Mouse (Mus musculus) neural tube, embryonic 14.5 days (tissue): ENCODE measurements around the gene Tbce. TPM values are rescaled to one million over a fixed set of nuclear protein-coding genes. Genes with fewer than 3 reads are reported as not detected.

Experiments used
- ATAC-seq: fragments of 200-750 bp; cut with Nextera tagmentation; 2 replicates; pipeline ENCODE4 v1.8.0; 2017; ENCODE audit warnings: low read depth, mild to moderate bottlenecking, moderate TSS enrichment, moderate library complexity
- H3K27ac ChIP-seq: fragments of 300-500 bp; sonication (generic); 2 replicates; pipeline ENCODE4 v1.5.1; 2014; ENCODE audit warnings: low read depth, mild to moderate bottlenecking, control low read depth, low read length, moderate library complexity, mixed read lengths
- H3K27me3 ChIP-seq: fragments of 300-500 bp; sonication (generic); 2 replicates; pipeline ENCODE4 v1.6.1; 2014; ENCODE audit warnings: low read length; ENCODE audit not compliant: control insufficient read depth, insufficient read depth
- H3K36me3 ChIP-seq: fragments of 300-500 bp; sonication (generic); 2 replicates; pipeline ENCODE4 v1.6.1; 2014; ENCODE audit warnings: low read length, mixed read lengths; ENCODE audit not compliant: control insufficient read depth, insufficient read depth
- H3K4me1 ChIP-seq: fragments of 300-500 bp; sonication (generic); 2 replicates; pipeline ENCODE4 v1.6.1; 2014; ENCODE audit warnings: low read length; ENCODE audit not compliant: control insufficient read depth, insufficient read depth
- H3K4me2 ChIP-seq: fragments of 300-500 bp; sonication (generic); 2 replicates; pipeline ENCODE4 v1.6.1; 2014; ENCODE audit warnings: mild to moderate bottlenecking, low read depth, low read length, control low read depth
- H3K4me3 ChIP-seq: fragments of 300-500 bp; sonication (generic); 2 replicates; pipeline ENCODE4 v1.5.1; 2014; ENCODE audit warnings: low read depth, low read length, control low read depth, mixed read lengths
- H3K9ac ChIP-seq: fragments of 300-500 bp; sonication (generic); replicated peaks from 2 replicates; pipeline ENCODE4 v1.6.1; 2014; ENCODE audit warnings: low read depth, mild to moderate bottlenecking, control low read depth, low read length, mixed read lengths
- H3K9me3 ChIP-seq: fragments of 300-500 bp; sonication (generic); 2 replicates; pipeline ENCODE4 v1.6.1; 2016; ENCODE audit warnings: low read length; ENCODE audit not compliant: control insufficient read depth
- WGBS: fragments of 180-500 bp; shearing (Covaris S2); extraction: QIAGEN DNeasy Blood & Tissue Kit; methylation state at CpG from one replicate; pipeline ENCODE4 v1.1.7; 2014; 5-methylcytosine and 5-hydroxymethylcytosine counted together
- polyA plus RNA-seq: library from polyadenylated mRNA; unstranded; fragments of >200 nt; fragmentation: Nextera tagmentation; extraction: Ambion mirVana; gene quantifications from 2 replicates; pipeline ENCODE4 v1.2.1, GENCODE M21; 2014

Gene Tbce
- polyA plus RNA-seq, 1 experiment from 2014 or later, result 126 TPM

DNA sequence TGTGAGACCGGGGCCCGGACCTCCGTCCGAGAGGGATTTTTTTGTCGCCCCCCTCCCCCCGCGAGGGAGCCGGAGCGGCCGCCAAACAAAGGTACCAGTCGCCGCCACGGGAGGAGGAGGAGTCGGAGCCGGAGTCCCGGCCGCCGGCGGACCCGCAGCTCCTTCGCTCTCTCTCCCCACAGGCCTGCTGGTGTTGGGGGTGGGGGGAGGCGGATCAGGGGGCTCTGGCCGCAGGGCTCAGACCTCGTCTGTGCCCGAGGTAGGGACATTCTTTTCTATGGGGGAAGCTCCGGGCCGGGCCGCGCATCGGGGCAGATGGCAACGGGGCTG lies 24.5 kb upstream of the Tbce start:
- peak; percentile 44 for ATAC-seq
- Histone ChIP-seq H3K9ac (peak overlapping the region; percentile 99), H3K4me1 (peaks cover 26% of the 10 kb centered on the region; the same call in 1 of the 2 replicates), H3K4me2 (peak overlapping the region; percentile 70), H3K4me3 (peak overlapping the region; percentile 99), H3K9me3 (no peaks in the 10 kb centered on the region), H3K27me3 (peaks cover 2% of the 10 kb centered on the region; the same call in 1 of the 2 replicates), H3K27ac (peak overlapping the region; percentile 95), H3K36me3 (peaks cover 3% of the 10 kb centered on the region; the same call in 1 of the 2 replicates)
- under 1% methylated on average over 24 of the region's 31 CpGs for WGBS

DNA sequence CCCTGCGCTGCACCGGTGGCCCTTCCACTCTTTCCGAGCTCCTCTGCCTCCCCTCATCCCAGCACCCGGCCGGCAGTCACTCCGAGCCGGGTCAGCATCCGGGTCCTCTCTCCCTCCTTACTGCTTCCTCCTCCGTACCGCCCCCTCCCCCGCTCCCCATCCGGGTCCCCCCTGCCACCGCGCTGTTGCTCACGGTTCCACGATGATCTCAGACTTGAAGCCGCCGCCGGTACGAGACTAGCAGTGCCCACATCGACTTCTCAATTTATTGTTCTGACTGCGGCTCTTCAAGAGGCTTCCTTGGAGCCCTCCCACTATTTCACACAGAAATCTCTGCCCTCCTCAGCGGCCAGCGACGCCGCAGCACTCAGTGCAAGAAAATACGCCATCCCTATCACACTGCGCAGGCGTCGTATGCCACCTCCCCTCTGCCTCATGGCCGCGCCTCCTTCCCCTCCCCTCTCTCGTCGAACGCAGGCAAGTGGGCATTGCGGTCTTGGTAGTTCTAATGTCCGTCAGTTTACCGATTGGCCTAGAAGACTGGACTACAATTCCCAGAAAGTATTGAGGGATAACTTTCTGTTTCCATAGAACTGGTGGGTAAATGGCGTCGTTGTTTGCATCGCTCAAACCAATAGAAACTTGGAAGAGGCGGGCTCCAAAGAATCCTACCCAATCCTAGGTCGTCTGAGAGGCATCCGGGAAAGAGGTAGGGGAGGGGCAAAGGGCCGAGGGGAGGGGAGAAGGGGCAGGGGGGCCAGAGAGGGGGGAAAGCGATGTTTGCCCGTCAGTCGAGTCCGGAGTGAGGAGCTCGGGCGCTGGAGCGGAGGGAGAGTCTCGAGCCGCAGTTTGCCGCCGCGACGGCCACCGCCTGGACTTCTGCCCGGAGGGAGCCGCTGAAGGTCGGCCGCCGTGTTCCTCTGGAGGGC lies 23.8 kb upstream of the Tbce start, which contains the start of the genes Arid4b and Ggps1:
TSS of gene Arid4b (plus strand) at position 220 of the 929 bp plus-strand sequence.
TSS of gene Ggps1 (minus strand) at position 476 of the 929 bp plus-strand sequence.
- peak within 1 kb of the TSS; percentile 99 for H3K4me3 ChIP-seq
- H3K27ac ChIP-seq, result peak within 1 kb of the TSS; percentile 95
- H3K27me3 ChIP-seq, result peaks cover 2% of the 10 kb centered on the region; the same call in 1 of the 2 replicates
- ATAC-seq, result peak; percentile 96
- H3K4me2 ChIP-seq, result peak within 1 kb of the TSS; percentile 70
- no peaks in the 10 kb centered on the region for H3K9me3 ChIP-seq
- peaks cover 26% of the 10 kb centered on the region; the same call in 1 of the 2 replicates for H3K4me1 ChIP-seq
- peaks cover 3% of the 10 kb centered on the region; the same call in 1 of the 2 replicates for H3K36me3 ChIP-seq
- H3K9ac ChIP-seq, result peak within 1 kb of the TSS; percentile 99
- WGBS, result under 1% methylated on average over 63 of the region's 64 CpGs

DNA sequence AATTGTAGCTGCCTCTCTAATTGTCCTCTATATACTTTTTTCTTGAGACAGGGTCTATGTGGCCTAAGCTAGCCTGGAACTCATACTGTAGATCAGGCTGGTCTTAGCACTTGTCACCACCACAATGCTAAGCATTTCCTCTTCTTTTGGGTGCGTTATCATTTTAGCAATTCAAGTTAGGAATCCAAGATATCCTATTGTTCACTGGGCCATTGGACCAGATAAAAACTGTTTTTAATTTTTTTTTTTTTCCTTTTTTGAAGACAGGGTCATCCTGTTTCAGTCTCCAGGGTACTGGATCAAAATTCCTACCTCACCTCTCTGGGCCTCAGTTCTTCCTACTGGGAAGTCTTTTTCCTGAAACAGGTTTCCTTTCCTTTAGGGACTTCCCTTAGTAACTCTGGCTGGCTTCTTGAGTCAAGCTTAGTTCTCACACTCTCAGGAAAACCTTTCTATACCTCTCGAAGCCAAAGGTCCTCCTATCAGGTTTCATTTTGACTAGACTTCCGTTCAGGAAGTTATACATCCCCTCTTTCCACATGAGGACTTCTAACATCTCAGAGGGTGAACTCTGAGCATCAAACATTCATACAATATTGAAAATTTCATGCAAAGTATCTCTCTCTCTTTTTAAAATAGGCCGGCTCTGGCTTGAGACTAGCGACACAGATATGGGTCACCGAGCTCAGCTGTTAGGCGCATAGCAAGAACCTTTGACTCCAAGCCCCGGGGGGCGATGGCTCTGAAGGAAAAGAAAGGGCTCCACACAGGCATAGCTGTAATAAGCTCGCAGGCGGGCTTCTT lies 23.0 kb upstream of the Tbce start:
- no peaks in the 10 kb centered on the region for H3K9me3 ChIP-seq
- no peak for ATAC-seq
- 5% methylated on average over 11 of the region's 11 CpGs for WGBS

DNA sequence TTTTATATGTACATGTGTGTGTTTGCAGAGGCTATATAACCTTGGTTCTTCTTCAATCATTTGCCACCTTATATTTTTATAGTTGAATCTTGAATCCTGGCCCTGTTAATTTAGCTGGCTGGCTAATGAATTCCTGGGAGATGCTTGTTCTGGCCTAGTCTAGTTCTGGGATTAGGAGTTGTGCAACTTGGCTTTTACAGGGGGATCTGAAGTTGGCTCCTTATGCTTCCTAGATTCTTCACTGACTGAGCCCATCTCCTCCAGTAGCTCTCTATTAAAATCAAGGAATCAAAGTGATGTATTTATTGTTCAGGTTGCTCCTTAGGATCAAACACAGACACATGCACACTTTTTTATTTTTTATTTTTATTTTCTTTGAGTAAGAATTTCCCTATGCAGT lies 20.1 kb upstream of the Tbce start:
- no peak overlapping the region for H3K4me2 ChIP-seq
- no peak overlapping the region for H3K9ac ChIP-seq
- H3K9me3 ChIP-seq, result no peaks in the 10 kb centered on the region
- H3K27ac ChIP-seq, result no peak overlapping the region
- no peak for ATAC-seq
- H3K36me3 ChIP-seq, result peaks cover 18% of the 10 kb centered on the region
- no peak overlapping the region for H3K4me3 ChIP-seq
- peaks cover 10% of the 10 kb centered on the region; the same call in 1 of the 2 replicates for H3K4me1 ChIP-seq
- peaks cover 2% of the 10 kb centered on the region; the same call in 1 of the 2 replicates for H3K27me3 ChIP-seq

More for the DNA sequence above, 23.0 kb upstream of the Tbce start:
- peaks cover 26% of the 10 kb centered on the region; the same call in 1 of the 2 replicates for H3K4me1 ChIP-seq
- H3K36me3 ChIP-seq, result peaks cover 5% of the 10 kb centered on the region; the same call in 1 of the 2 replicates
- peak overlapping the region; percentile 54 for H3K4me2 ChIP-seq
- H3K27me3 ChIP-seq, result peaks cover 2% of the 10 kb centered on the region; the same call in 1 of the 2 replicates
- peak overlapping the region; percentile 92 for H3K27ac ChIP-seq
- H3K4me3 ChIP-seq, result peak overlapping the region; percentile 61
- H3K9ac ChIP-seq, result peak overlapping the region; percentile 67

DNA sequence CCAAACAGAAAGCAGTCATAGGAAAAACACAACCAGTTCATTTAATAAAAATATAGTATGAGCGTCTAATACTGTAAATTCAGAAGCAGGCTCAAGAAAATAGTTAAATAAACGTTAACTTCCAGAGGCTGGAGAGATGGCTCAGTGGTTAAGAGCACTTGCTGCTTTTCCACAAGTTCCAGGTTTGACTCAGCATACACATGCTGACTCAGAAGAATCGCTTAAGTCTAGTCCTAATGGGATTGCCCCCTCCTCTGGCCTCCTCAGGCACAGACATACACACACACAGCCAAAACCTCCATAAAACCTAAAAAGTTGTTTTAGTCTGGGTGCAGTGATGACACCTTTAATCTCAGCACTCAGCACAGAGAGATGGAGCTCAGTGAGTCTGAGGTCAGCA lies 17.4 kb upstream of the Tbce start:
- no peak overlapping the region for H3K9ac ChIP-seq
- no peak overlapping the region for H3K4me2 ChIP-seq
- no peak overlapping the region for H3K4me3 ChIP-seq
- H3K4me1 ChIP-seq, result 0 out of 2 replicates have a peak, but pooled peaks cover 5% of the 10 kb centered on the region
- H3K9me3 ChIP-seq, result no peaks in the 10 kb centered on the region
- WGBS, result 94% methylated on average over 3 of the region's 3 CpGs
- ATAC-seq, result no peak
- peaks cover 40% of the 10 kb centered on the region for H3K36me3 ChIP-seq
- no peak overlapping the region for H3K27ac ChIP-seq
- H3K27me3 ChIP-seq, result no peaks in the 10 kb centered on the region

DNA sequence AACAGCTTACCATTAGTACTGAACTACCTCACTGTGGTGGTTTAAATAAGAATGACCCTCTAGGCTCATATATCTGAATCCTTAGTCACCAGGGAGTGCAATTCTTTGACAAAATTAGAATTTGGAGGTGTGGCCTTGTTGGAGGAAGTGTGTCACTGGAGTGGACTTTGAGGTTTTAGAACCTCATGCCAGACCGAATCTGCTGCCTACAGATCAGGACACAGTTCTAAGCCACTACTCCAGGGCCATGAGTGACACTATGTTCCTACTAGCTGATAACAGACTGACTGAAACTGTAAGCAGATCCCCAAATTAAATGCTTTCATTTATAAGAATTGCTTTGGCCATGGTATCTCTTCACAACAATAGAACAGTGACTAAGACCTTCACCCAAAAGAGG lies 10.4 kb upstream of the Tbce start:
- Histone ChIP-seq H3K4me1 (no peaks in the 10 kb centered on the region), H3K36me3 (peaks cover 43% of the 10 kb centered on the region), H3K27ac (no peak overlapping the region), H3K4me3 (no peak overlapping the region), H3K4me2 (no peak overlapping the region), H3K9me3 (no peaks in the 10 kb centered on the region), H3K9ac (no peak overlapping the region), H3K27me3 (no peaks in the 10 kb centered on the region)
- 83% methylated on average over 1 of the region's 1 CpGs for WGBS
- ATAC-seq, result no peak

DNA sequence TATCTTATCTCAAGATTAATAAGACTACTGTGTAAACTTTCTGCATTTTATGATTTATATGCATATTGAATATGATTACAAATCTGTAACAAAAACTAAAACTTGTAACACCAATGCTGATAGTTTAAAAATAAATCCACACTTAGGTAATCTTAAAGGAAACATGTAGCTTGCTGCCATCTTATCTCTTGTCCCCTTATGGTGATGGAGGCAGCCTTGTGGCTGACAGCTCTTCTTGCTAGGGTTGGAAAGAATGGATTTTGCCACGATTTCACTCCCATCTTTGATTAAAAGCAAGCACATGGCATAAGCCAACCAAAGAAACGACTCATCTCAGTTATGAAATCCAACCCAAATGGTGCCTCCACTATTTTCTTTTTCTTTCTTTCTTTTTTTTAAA lies 5.1 kb upstream of the Tbce start:
- Histone ChIP-seq H3K9me3 (no peaks in the 10 kb centered on the region), H3K9ac (no peak overlapping the region), H3K4me1 (peaks cover 5% of the 10 kb centered on the region; the same call in 1 of the 2 replicates), H3K27me3 (no peaks in the 10 kb centered on the region), H3K27ac (no peak overlapping the region), H3K4me3 (no peak overlapping the region), H3K36me3 (peaks cover 8% of the 10 kb centered on the region; the same call in 1 of the 2 replicates), H3K4me2 (no peak overlapping the region)
- 77% methylated on average over 2 of the region's 2 CpGs for WGBS
- ATAC-seq, result no peak

DNA sequence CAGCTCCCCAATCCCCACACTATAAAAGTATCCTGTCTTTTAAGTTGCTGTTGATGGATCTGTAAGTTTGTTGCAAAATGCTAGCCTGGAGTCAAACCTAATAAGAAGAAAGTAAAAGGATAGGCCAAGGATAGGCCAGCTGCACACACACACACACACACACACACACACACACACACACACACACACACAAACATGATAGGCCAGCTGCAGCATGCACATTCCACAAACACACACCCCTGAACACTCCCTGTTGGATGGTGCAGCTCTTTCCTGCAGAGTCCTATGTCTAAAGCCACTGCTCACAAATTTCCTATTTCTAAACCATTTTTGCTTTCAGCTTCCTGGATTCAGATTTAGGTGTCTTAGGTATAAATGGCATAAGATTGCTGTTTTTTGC lies 4.4 kb upstream of the Tbce start:
- Histone ChIP-seq H3K4me3 (no peak overlapping the region), H3K27ac (no peak overlapping the region), H3K36me3 (peaks cover under 1% of the 10 kb centered on the region; the same call in 1 of the 2 replicates), H3K27me3 (no peaks in the 10 kb centered on the region), H3K4me1 (peaks cover 5% of the 10 kb centered on the region; the same call in 1 of the 2 replicates), H3K9ac (no peak overlapping the region), H3K9me3 (no peaks in the 10 kb centered on the region), H3K4me2 (no peak overlapping the region)
- ATAC-seq, result no peak
